Mouse (Mus musculus) intestine, postnatal 0 days (tissue): ENCODE measurements around the gene Adarb2. TPM values are rescaled to one million over a fixed set of nuclear protein-coding genes. Genes with fewer than 3 reads are reported as not detected.

Source experiments
- ATAC-seq: fragments of 200-750 bp; cut with Nextera tagmentation; 2 replicates; pipeline ENCODE4 v1.8.0; 2017; ENCODE audit warnings: mild to moderate bottlenecking, moderate TSS enrichment, moderate library complexity
- H3K27ac ChIP-seq: fragments of 300-500 bp; sonication (generic); 2 replicates; pipeline ENCODE4 v1.5.1; 2014; ENCODE audit warnings: mild to moderate bottlenecking, low read depth, low read length, moderate library complexity
- H3K27me3 ChIP-seq: fragments of 300-500 bp; sonication (generic); replicated peaks from 2 replicates; pipeline ENCODE4 v1.6.1; 2014; ENCODE audit warnings: low read length, mixed read lengths; ENCODE audit not compliant: control insufficient read depth, insufficient read depth
- H3K36me3 ChIP-seq: fragments of 300-500 bp; sonication (generic); 2 replicates; pipeline ENCODE4 v1.6.1; 2014; ENCODE audit warnings: mild to moderate bottlenecking, moderate library complexity; ENCODE audit not compliant: control insufficient read depth, insufficient read depth
- H3K4me1 ChIP-seq: fragments of 300-500 bp; sonication (generic); replicated peaks from 2 replicates; pipeline ENCODE4 v1.6.1; 2014; ENCODE audit warnings: antibody characterized with exemption, low read length, mixed read lengths; ENCODE audit not compliant: control insufficient read depth, insufficient read depth
- H3K4me2 ChIP-seq: fragments of 300-500 bp; sonication (generic); replicated peaks from 2 replicates; pipeline ENCODE4 v1.6.1; 2014; ENCODE audit warnings: low read depth, mild to moderate bottlenecking, moderate library complexity
- H3K4me3 ChIP-seq: fragments of 300-500 bp; sonication (generic); 2 replicates; pipeline ENCODE4 v1.5.1; 2014; ENCODE audit warnings: low read depth, low read length
- H3K9ac ChIP-seq: fragments of 300-500 bp; sonication (generic); 2 replicates; pipeline ENCODE4 v1.6.1; 2014; ENCODE audit warnings: mild to moderate bottlenecking, low read depth, low read length
- H3K9me3 ChIP-seq: fragments of 300-500 bp; sonication (generic); 2 replicates; pipeline ENCODE4 v1.6.1; 2016; ENCODE audit warnings: mixed run types; ENCODE audit not compliant: control insufficient read depth
- CTCF ChIP-seq: sonication (generic); IDR thresholded peaks from 2 replicates; pipeline ENCODE4 v1.5.1; 2016; ENCODE audit warnings: low read depth, mild to moderate bottlenecking, control low read depth, antibody characterized with exemption, moderate library complexity
- WGBS: fragments of 180-500 bp; shearing (Covaris S2); extraction: QIAGEN DNeasy Blood & Tissue Kit; methylation state at CpG from one replicate; pipeline ENCODE4 v1.1.7; 2014; 5-methylcytosine and 5-hydroxymethylcytosine counted together
- polyA plus RNA-seq: library from polyadenylated mRNA; unstranded; fragments of >200 nt; fragmentation: Nextera tagmentation; extraction: Ambion mirVana; gene quantifications from 2 replicates; pipeline ENCODE4 v1.2.1, GENCODE M21; 2015

Adarb2 gene
- polyA plus RNA-seq, 1 experiment from 2014 or later: 0.14 TPM

DNA sequence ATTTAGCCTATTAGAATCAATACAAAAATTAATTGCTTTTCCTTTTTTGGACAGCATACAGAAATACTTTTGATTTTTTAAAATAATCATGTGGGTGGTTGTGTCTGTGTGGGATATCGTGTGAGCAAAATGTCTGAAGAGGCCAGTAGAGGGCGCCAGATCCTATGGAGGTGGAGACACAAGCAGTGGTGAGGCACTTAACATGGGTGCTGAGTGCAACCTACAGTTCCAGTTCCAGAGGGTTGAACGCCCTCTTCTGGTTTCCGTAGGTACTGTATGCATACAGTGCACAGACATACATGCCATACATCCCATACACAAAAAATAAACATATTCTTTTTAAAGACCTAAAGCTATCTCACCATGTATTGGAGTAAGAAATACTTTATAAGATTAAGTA is 577.8 kb downstream of the Adarb2 start:
- Histone ChIP-seq H3K36me3 (no peaks in the 10 kb centered on the region), H3K4me1 (no peaks in the 10 kb centered on the region), H3K9ac (no peak overlapping the region), H3K9me3 (no peaks in the 10 kb centered on the region), H3K4me2 (no peak overlapping the region), H3K27me3 (no peaks in the 10 kb centered on the region), H3K4me3 (no peak overlapping the region), H3K27ac (no peak overlapping the region)
- 56% methylated on average over 4 of the region's 4 CpGs for WGBS
- peak; percentile 73 for TF ChIP-seq CTCF
- no peak for ATAC-seq

DNA sequence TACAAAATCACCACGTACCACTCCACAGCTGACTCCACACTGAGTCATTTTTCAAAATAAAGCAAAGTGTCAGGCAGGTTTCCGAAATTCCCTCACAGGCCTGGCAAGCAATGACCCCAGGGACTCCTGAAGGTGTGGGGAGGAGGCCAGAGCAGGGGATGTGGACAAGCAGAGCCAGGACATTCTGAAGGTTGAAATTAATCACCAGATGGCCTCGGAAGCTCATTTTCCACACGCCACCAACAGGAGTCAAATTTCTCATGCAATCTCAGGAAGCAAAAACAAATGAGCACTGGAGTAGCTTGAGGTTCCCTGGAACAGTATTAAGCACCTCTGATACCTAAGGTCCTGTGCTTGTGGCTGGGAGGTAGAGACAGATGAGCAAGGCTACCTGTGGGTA is 580.0 kb downstream of the Adarb2 start:
- H3K4me3 ChIP-seq: no peak overlapping the region
- ATAC-seq: no peak
- WGBS: 57% methylated on average over 4 of the region's 4 CpGs
- H3K9me3 ChIP-seq: no peaks in the 10 kb centered on the region
- no peak overlapping the region for H3K4me2 ChIP-seq
- TF ChIP-seq CTCF: no peak
- no peak overlapping the region for H3K27ac ChIP-seq
- no peaks in the 10 kb centered on the region for H3K27me3 ChIP-seq
- H3K4me1 ChIP-seq: no peaks in the 10 kb centered on the region
- H3K36me3 ChIP-seq: no peaks in the 10 kb centered on the region
- H3K9ac ChIP-seq: no peak overlapping the region

- Histone ChIP-seq H3K27ac (no peak overlapping the region), H3K27me3 (no peaks in the 10 kb centered on the region), H3K4me1 (no peaks in the 10 kb centered on the region), H3K4me2 (no peak overlapping the region), H3K9ac (no peak overlapping the region), H3K9me3 (no peaks in the 10 kb centered on the region), H3K36me3 (no peaks in the 10 kb centered on the region), H3K4me3 (no peak overlapping the region)
- WGBS: 86% methylated on average over 10 of the region's 10 CpGs
- no peak for ATAC-seq
- no peak for TF ChIP-seq CTCF
These were observed 581.1 kb downstream of the Adarb2 start for GRCm38 (mm10) chr13:8783686-8784307.

- TF ChIP-seq CTCF: no peak
- no peak overlapping the region for H3K27ac ChIP-seq
- 74% methylated on average over 14 of the region's 14 CpGs for WGBS
- H3K9me3 ChIP-seq: no peaks in the 10 kb centered on the region
- no peak overlapping the region for H3K9ac ChIP-seq
- H3K36me3 ChIP-seq: no peaks in the 10 kb centered on the region
- H3K4me3 ChIP-seq: no peak overlapping the region
- H3K4me1 ChIP-seq: no peaks in the 10 kb centered on the region
- no peak overlapping the region for H3K4me2 ChIP-seq
- no peaks in the 10 kb centered on the region for H3K27me3 ChIP-seq
- no peak for ATAC-seq
These were observed 581.8 kb downstream of the Adarb2 start for GRCm38 (mm10) chr13:8784308-8785061.

DNA sequence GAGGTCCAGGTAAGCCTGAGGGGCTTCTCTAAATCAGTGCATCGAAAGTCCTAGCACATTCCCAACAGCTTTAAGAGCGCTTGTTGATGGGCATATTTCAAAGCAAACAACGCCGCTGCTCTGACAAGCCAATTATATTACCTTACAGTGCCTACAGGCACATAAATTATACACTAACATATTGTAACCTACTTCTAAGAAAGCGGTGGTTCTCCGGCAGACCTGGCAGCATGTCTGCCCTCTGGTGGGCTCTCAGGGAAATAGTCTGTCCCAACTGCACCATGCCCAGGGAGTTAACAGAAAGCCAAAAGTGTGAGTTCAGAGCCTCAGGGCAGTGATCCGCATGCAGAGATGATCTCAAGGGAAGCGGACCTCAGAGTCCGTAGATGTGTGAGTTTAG is 582.5 kb downstream of the Adarb2 start:
- H3K4me2 ChIP-seq: no peak overlapping the region
- TF ChIP-seq CTCF: peak; percentile 83
- 38% methylated on average over 9 of the region's 9 CpGs for WGBS
- no peaks in the 10 kb centered on the region for H3K9me3 ChIP-seq
- no peak for ATAC-seq
- H3K4me1 ChIP-seq: no peaks in the 10 kb centered on the region
- H3K27ac ChIP-seq: no peak overlapping the region
- H3K27me3 ChIP-seq: no peaks in the 10 kb centered on the region
- no peaks in the 10 kb centered on the region for H3K36me3 ChIP-seq
- H3K4me3 ChIP-seq: no peak overlapping the region
- H3K9ac ChIP-seq: no peak overlapping the region

- Histone ChIP-seq H3K27me3 (no peaks in the 10 kb centered on the region), H3K4me1 (no peaks in the 10 kb centered on the region), H3K9ac (no peak overlapping the region), H3K4me2 (no peak overlapping the region), H3K27ac (no peak overlapping the region), H3K4me3 (no peak overlapping the region), H3K36me3 (no peaks in the 10 kb centered on the region), H3K9me3 (no peaks in the 10 kb centered on the region)
- WGBS: 66% methylated on average over 8 of the region's 8 CpGs
- TF ChIP-seq CTCF: no peak
- ATAC-seq: no peak
These were observed 590.6 kb downstream of the Adarb2 start for GRCm38 (mm10) chr13:8793217-8793616.
